Mouse (Mus musculus): Measurements from ENCODE around the gene Orm3.

Orm3 gene

DNA sequence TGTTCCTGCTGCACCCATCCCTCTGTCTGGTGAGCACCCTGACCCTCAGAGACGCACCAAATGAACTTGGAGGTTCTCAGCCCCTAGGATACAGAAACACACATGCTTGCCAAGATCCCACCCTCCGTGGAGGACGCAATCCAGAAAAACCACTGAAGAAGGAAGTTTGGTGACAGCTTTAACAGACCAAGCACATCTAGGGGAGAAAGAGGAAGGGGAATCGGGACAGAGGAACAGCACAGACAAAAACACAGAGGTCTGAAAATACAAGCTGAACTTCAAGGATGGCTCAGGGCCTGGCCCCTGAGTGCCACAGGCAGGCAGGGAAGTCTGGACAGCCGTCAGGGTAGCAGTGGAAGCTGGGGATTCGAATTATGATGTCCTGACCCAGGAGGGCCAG, 45.7 kb downstream of the Orm3 start:
- DNase-seq (ENCODE audit: low spot score in 2 of 2): no peak

- DNase-seq (ENCODE audit: low spot score in 2 of 2): no peak
Measured at GRCm38 (mm10) chr4:63402056-63402455, 46.1 kb downstream of the Orm3 start.

- DNase-seq (ENCODE audit: low spot score in 2 of 2): no peak
Measured at GRCm38 (mm10) chr4:63402558-63402957, 46.6 kb downstream of the Orm3 start.

DNA sequence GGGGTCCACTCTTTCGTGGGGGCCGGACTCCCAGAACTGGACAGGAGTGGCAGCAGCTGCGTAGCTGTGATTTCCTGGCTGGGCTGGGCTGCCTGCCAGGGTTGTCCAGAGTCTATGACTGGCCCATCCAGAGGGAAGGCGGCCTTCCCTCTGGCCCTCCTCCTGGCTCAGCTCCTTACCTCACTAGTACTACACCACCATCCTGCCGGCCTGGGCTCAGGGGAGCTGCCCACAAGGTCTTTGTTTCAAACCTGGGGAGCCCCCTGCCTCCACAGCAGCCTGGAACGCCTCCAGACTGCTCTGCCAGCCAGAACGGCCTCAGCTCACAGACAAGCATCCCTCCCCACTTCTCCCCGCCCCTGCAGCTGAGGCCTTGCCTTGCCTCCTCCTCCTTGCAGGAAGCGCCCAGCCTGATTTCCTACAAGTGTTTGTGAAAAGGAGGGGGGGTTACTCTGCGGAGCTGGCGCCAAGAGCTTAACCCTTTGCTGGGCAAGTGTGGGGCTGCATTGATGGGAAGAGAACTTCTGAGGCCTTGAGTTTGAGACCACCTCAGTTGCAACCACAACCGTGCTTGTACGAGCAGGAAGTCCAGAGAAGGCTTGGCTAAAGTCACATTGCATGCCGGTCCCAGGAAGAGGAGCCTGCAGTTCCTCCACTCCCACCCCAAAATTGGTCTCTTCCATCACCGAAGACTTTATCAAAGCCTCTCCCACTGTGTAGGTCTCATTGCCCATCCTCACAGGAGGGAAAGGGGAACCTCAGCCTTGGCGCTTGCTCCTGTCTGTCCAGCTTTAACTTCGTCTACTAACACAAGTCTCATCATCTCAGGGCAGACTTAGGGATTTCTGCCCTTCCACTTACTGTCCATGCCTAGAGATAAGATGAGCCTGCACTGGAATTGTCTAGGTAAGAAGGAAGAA, 47.3 kb downstream of the Orm3 start, which contains the start of gene Akna:
Gene Akna (minus strand): TSS at position 315 of the 920 bp plus-strand sequence.
- DNase-seq (ENCODE audit: low spot score in 2 of 2): peak; percentile 86 to 88

GRCm38 (mm10) chr4:63404205-63404604, 48.2 kb downstream of the Orm3 start:
- DNase-seq (ENCODE audit: low spot score in 2 of 2): peak; percentile 92

GRCm38 (mm10) chr4:63405051-63405450, 49.1 kb downstream of the Orm3 start:
- DNase-seq (ENCODE audit: low spot score in 2 of 2): peak; percentile 90 to 91

DNA sequence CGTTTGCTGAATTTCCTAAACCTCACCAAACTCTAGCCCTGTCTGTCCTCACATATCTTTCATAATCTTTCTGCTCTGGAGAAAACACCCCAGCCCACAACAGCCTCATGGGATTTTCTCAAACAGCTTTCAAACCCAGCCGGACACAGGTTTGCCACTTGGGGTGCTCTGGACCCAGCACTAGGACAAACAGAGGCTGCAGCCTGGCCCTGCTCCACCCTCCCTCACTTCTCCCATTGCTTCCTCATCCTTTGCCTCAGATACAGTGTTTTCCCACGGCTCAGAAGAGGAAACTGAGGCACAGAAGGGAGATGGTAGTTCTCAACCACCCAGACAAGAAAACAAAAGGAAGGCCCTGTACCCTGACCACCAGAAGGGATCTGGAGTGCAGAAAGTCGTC, 49.7 kb downstream of the Orm3 start:
- DNase-seq (ENCODE audit: low spot score in 2 of 2): no peak

DNA sequence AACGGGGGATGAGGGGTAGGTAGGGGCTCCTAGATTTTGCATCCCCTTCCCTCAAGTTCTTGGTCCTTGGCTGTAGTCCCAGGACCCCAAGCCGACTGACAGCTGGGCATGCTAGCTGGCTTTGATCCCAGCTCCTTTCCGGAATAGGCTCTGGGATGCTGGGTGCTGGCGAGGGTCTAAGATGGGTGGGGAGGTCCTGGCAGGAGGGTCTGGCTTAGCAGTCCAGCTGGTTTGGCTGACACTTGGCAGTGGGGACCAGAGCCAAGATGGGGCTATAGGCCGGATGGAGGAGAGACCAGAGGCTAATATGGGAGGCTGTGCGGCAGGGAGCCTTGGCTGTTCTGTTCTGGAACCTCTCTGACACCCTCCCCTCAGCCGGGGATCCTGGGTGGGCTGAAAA, 52.3 kb downstream of the Orm3 start:
- no peak for DNase-seq (ENCODE audit: low spot score in 2 of 2)

DNA sequence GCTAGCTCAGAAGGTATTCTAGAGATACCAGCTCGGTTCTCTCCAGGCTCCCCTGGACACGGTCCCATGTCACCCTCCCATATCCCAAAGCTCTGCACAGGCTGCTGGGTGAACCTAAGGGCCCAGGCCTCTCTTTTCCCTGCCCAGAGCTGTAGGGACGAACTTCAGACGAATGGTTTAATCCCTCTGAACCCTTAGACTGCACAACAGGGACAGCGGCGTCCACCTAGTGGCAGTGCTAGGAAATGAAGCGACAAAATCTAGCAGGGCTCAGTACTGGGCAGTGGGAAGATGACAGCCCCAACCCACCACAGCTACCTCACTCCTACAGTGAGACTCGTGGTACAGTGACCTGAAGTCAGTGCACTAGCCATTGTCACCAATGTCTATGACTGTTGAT, 52.7 kb downstream of the Orm3 start:
- peak; percentile 73 to 74 for DNase-seq (ENCODE audit: low spot score in 2 of 2)
